Comparison of ENCODE assay signal across 14 mouse cellular contexts in genomic region chr6:49148368-49148767, GRCm38 (mm10).
DNase-seq lines count a peak whose midpoint lies in the region; ATAC-seq and TF ChIP-seq lines count a peak whose summit lies in the region.
"Had no signal": no experiment of that assay in that cellular context is flagged by ENCODE, and none has a peak within 500 bp of the region (broad histone marks: within the 10 kb centered on the region; RNA-seq: fewer than 3 reads in every experiment).

No protein-coding gene starts in this region.

- H3K9me3 ChIP-seq in heart, embryonic 15.5 days (replicated peaks), result no peaks in the 10 kb centered on the region
- H3K9me3 ChIP-seq in lung, embryonic 16.5 days (ENCODE audit: control insufficient read depth, low read length), result no peaks in the 10 kb centered on the region
- no peaks in the 10 kb centered on the region for H3K9me3 ChIP-seq in kidney, postnatal 0 days (replicated peaks; ENCODE audit: low read length)
- no peaks in the 10 kb centered on the region for H3K9me3 ChIP-seq in stomach, embryonic 16.5 days (replicated peaks; ENCODE audit: control insufficient read depth, low read length)
- H3K9me3 ChIP-seq: midbrain, embryonic 10.5 days; neural tube, embryonic 13.5 days had no signal

- no peak overlapping the region for H3K4me3 ChIP-seq in heart, embryonic 15.5 days
- H3K4me3 ChIP-seq in lung, embryonic 16.5 days (ENCODE audit: low read length), result no peak overlapping the region
- no peak overlapping the region for H3K4me3 ChIP-seq in kidney, postnatal 0 days (replicated peaks; ENCODE audit: low read depth, low read length)
- H3K4me3 ChIP-seq in stomach, embryonic 16.5 days (replicated peaks; ENCODE audit: low read length), result no peak overlapping the region
- H3K4me3 ChIP-seq: midbrain, embryonic 10.5 days; neural tube, embryonic 13.5 days had no signal

- no peak for TF ChIP-seq CTCF in kidney, postnatal 0 days (IDR thresholded peaks at IDR 0.05; ENCODE audit: low read depth)

- H3K27me3 ChIP-seq in heart, embryonic 15.5 days, result no peaks in the 10 kb centered on the region
- H3K27me3 ChIP-seq in lung, embryonic 16.5 days (ENCODE audit: control insufficient read depth, insufficient read depth, low read depth, low read length), result no peaks in the 10 kb centered on the region
- H3K27me3 ChIP-seq in kidney, postnatal 0 days (ENCODE audit: insufficient read depth, low read length), result no peaks in the 10 kb centered on the region
- no peaks in the 10 kb centered on the region for H3K27me3 ChIP-seq in stomach, embryonic 16.5 days (ENCODE audit: control insufficient read depth, insufficient read depth, low read length)
- H3K27me3 ChIP-seq: neural tube, embryonic 13.5 days had no signal

- H3K27ac ChIP-seq in heart, embryonic 15.5 days, result peak overlapping the region; percentile 58
- H3K27ac ChIP-seq in lung, embryonic 16.5 days (ENCODE audit: low read length), result peak overlapping the region; percentile 67
- peak overlapping the region; percentile 86 for H3K27ac ChIP-seq in kidney, postnatal 0 days
- H3K27ac ChIP-seq in stomach, embryonic 16.5 days (ENCODE audit: low read length), result peak overlapping the region; percentile 95
- H3K27ac ChIP-seq: midbrain, embryonic 10.5 days; neural tube, embryonic 13.5 days had no signal

- no peak overlapping the region for H3K4me2 ChIP-seq in heart, embryonic 15.5 days
- H3K4me2 ChIP-seq in lung, embryonic 16.5 days (ENCODE audit: low read depth, low read length), result no peak overlapping the region
- H3K4me2 ChIP-seq in kidney, postnatal 0 days (ENCODE audit: low read length), result no peak overlapping the region
- peak overlapping the region; percentile 23 for H3K4me2 ChIP-seq in stomach, embryonic 16.5 days (ENCODE audit: low read depth, low read length)
- H3K4me2 ChIP-seq: neural tube, embryonic 13.5 days had no signal

- no peaks in the 10 kb centered on the region for H3K36me3 ChIP-seq in heart, embryonic 15.5 days
- H3K36me3 ChIP-seq in lung, embryonic 16.5 days (ENCODE audit: control insufficient read depth, insufficient read depth, low read length), result no peaks in the 10 kb centered on the region
- H3K36me3 ChIP-seq in kidney, postnatal 0 days (ENCODE audit: insufficient read depth, low read length), result no peaks in the 10 kb centered on the region
- H3K36me3 ChIP-seq in stomach, embryonic 16.5 days (ENCODE audit: control insufficient read depth, insufficient read depth, low read length), result no peaks in the 10 kb centered on the region
- H3K36me3 ChIP-seq: neural tube, embryonic 13.5 days had no signal

- no peak for DNase-seq in heart, postnatal 4 days
- DNase-seq in lung, postnatal 25 days (ENCODE audit: low spot score), result no peak
- no peak for DNase-seq in kidney, postnatal 0 days (ENCODE audit: low spot score)
- no peak for DNase-seq in gastrocnemius, adult 18-20 months (ENCODE audit: low spot score)
- DNase-seq in cerebellum, adult 9-11 months, result no peak
- DNase-seq: adrenal gland, adult 8-10 months; cerebellum, adult 11 months; cerebellum, postnatal 25 days; gastrocnemius, postnatal 25 days had no signal

- WGBS in heart, embryonic 15.5 days, result 68% methylated on average over 7 of the region's 7 CpGs
- 66% methylated on average over 7 of the region's 7 CpGs for WGBS in lung, embryonic 16.5 days
- WGBS in kidney, postnatal 0 days, result 50% methylated on average over 7 of the region's 7 CpGs
- WGBS in stomach, embryonic 16.5 days, result 60% methylated on average over 7 of the region's 7 CpGs

- H3K4me1 ChIP-seq in heart, embryonic 15.5 days (replicated peaks), result peaks cover 44% of the 10 kb centered on the region
- H3K4me1 ChIP-seq in lung, embryonic 16.5 days (replicated peaks; ENCODE audit: control insufficient read depth, insufficient read depth, low read length), result peaks cover 19% of the 10 kb centered on the region
- no peaks in the 10 kb centered on the region; the same call in 1 of the 2 replicates for H3K4me1 ChIP-seq in kidney, postnatal 0 days (replicated peaks; ENCODE audit: insufficient read depth, low read length)
- peaks cover 36% of the 10 kb centered on the region for H3K4me1 ChIP-seq in stomach, embryonic 16.5 days (ENCODE audit: control insufficient read depth, insufficient read depth, low read length)

- no peak overlapping the region for H3K9ac ChIP-seq in heart, embryonic 15.5 days
- no peak overlapping the region for H3K9ac ChIP-seq in lung, embryonic 16.5 days (ENCODE audit: low read length)
- no peak overlapping the region for H3K9ac ChIP-seq in kidney, postnatal 0 days (ENCODE audit: low read depth, low read length)
- H3K9ac ChIP-seq in stomach, embryonic 16.5 days (ENCODE audit: low read length), result peak overlapping the region; percentile 48; the same call in 1 of the 2 replicates
- H3K9ac ChIP-seq: neural tube, embryonic 13.5 days had no signal

- no peak for ATAC-seq in heart, embryonic 15.5 days (replicated peaks; ENCODE audit: insufficient number of reproducible peaks, insufficient read depth, low FRiP score, low read depth)
- no peak for ATAC-seq in lung, embryonic 16.5 days (ENCODE audit: low read depth)
- no peak; the same call in 1 of the 2 replicates for ATAC-seq in kidney, postnatal 0 days (replicated peaks; ENCODE audit: low FRiP score, low read depth)
- 0 out of 2 replicates have a peak, but pooled peaks have one; percentile 31 for ATAC-seq in stomach, embryonic 16.5 days (ENCODE audit: insufficient read depth, low FRiP score)
